Mouse (Mus musculus): Measurements from ENCODE around the gene Prdm2.

Gene Prdm2

GRCm38 (mm10) chr4:143211584-143212340, 1.0 kb downstream of the Prdm2 start:
- peak; percentile 41 to 61 for DNase-seq (ENCODE audit: low spot score in 2 of 2)

- no peak for DNase-seq (ENCODE audit: low spot score in 2 of 2)
Measured at GRCm38 (mm10) chr4:143209997-143210396, 2.8 kb downstream of the Prdm2 start.

- DNase-seq (ENCODE audit: low spot score in 2 of 2) = no peak
Measured at GRCm38 (mm10) chr4:143202653-143203052, 10.1 kb downstream of the Prdm2 start.

- DNase-seq (ENCODE audit: low spot score in 2 of 2) = no peak
Measured at GRCm38 (mm10) chr4:143198371-143198770, 14.4 kb downstream of the Prdm2 start.

GRCm38 (mm10) chr4:143197845-143198356, 14.9 kb downstream of the Prdm2 start:
- no peak for DNase-seq (ENCODE audit: low spot score in 2 of 2)

- no peak for DNase-seq (ENCODE audit: low spot score in 2 of 2)
Measured at GRCm38 (mm10) chr4:143194328-143194727, 18.5 kb downstream of the Prdm2 start.

- no peak for DNase-seq (ENCODE audit: low spot score in 2 of 2)
Measured at GRCm38 (mm10) chr4:143193164-143193563, 19.6 kb downstream of the Prdm2 start.

- no peak for DNase-seq (ENCODE audit: low spot score in 2 of 2)
Measured at GRCm38 (mm10) chr4:143191783-143192182, 21.0 kb downstream of the Prdm2 start.

GRCm38 (mm10) chr4:143190657-143191056, 22.1 kb downstream of the Prdm2 start:
- DNase-seq (ENCODE audit: low spot score in 2 of 2) = no peak

- DNase-seq (ENCODE audit: low spot score in 2 of 2) = no peak
Measured at GRCm38 (mm10) chr4:143188571-143189191, 24.1 kb downstream of the Prdm2 start.

GRCm38 (mm10) chr4:143186066-143186465, 26.7 kb downstream of the Prdm2 start:
- no peak for DNase-seq (ENCODE audit: low spot score in 2 of 2)

GRCm38 (mm10) chr4:143185496-143185895, 27.3 kb downstream of the Prdm2 start:
- DNase-seq (ENCODE audit: low spot score in 2 of 2) = no peak

- DNase-seq (ENCODE audit: low spot score in 2 of 2) = no peak
Measured at GRCm38 (mm10) chr4:143183141-143183540, 29.7 kb downstream of the Prdm2 start.

GRCm38 (mm10) chr4:143180731-143181130, 32.1 kb downstream of the Prdm2 start:
- no peak for DNase-seq (ENCODE audit: low spot score in 2 of 2)

- no peak for DNase-seq (ENCODE audit: low spot score in 2 of 2)
Measured at GRCm38 (mm10) chr4:143171600-143172290, 41.0 kb downstream of the Prdm2 start.

GRCm38 (mm10) chr4:143170290-143170689, 42.5 kb downstream of the Prdm2 start:
- DNase-seq (ENCODE audit: low spot score in 2 of 2) = no peak

GRCm38 (mm10) chr4:143168093-143168492, 44.7 kb downstream of the Prdm2 start:
- DNase-seq (ENCODE audit: low spot score in 2 of 2) = no peak

GRCm38 (mm10) chr4:143161619-143162479, 50.9 kb downstream of the Prdm2 start:
- DNase-seq (ENCODE audit: low spot score in 2 of 2) = peak; percentile 93 to 97

GRCm38 (mm10) chr4:143160826-143161225, 52.0 kb downstream of the Prdm2 start:
- DNase-seq (ENCODE audit: low spot score in 2 of 2) = no peak

- no peak for DNase-seq (ENCODE audit: low spot score in 2 of 2)
Measured at GRCm38 (mm10) chr4:143159336-143159735, 53.5 kb downstream of the Prdm2 start.

- no peak for DNase-seq (ENCODE audit: low spot score in 2 of 2)
Measured at GRCm38 (mm10) chr4:143155871-143156270, 56.9 kb downstream of the Prdm2 start.

- no peak for DNase-seq (ENCODE audit: low spot score in 2 of 2)
Measured at GRCm38 (mm10) chr4:143155036-143155435, 57.8 kb downstream of the Prdm2 start.
